Mouse (Mus musculus) granulocyte monocyte progenitor cell, adult 5-6 weeks (primary cell): ENCODE data around the gene Srp68. TPM values are rescaled to one million over a fixed set of nuclear protein-coding genes. Genes with fewer than 3 reads are reported as not detected.
A peak's percentile ranks its signal among the peaks of the same experiment; 100 is the strongest.

Experiments used
- ATAC-seq: replicated peaks from 2 replicates; pipeline ENCODE4 v1.8.0; 2016; ENCODE audit warnings: mild to moderate bottlenecking, moderate TSS enrichment, inconsistent platforms; ENCODE audit not compliant: poor library complexity, severe bottlenecking
- total RNA-seq, 2 experiments: library from RNA; stranded (forward) in 1 of 2; stranded (reverse) in 1 of 2; fragments of 200-712, 200-1000 nt in 1 of 2; fragments of >200 nt in 1 of 2; fragmentation: Nextera tagmentation in 1 of 2; gene quantifications; 2 replicates each; pipeline ENCODE4 v1.2.3; 2014 to 2017

Srp68 gene
- total RNA-seq, 2 experiments from 2014 or later, result 75.2 to 123 TPM

DNA sequence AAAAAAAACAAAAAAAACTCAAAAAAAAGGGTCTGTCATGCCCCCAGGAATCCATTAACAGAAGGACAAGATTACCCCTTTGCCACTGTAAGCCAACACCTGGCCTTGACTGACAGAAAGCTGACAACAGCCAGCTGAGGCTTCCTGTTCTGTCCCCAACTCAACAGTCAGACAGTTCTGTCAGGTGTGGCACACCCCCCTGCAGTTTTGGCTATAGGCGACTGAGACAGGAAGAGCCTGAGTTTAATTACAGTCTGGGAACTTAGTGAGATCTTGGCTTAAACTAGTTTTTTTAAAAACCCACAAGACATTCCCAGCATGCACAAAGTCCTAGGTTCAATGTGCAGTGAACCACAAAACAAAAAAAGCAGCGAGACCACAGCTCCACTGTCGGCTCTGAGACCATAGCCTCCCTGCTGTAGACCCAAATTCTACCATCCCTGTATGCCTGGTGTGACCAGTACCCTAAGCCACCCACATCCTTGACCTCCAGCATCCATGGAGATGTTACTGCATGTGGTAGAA is 20.9 kb downstream of the Srp68 start:
- ATAC-seq, result no peak

- no peak for ATAC-seq
Observed at GRCm38 (mm10) chr11:116250898-116251297, 23.1 kb downstream of the Srp68 start.

- ATAC-seq, result peak; percentile 38; the same call in 1 of the 2 replicates
Observed at GRCm38 (mm10) chr11:116247502-116248222, 26.4 kb downstream of the Srp68 start.

GRCm38 (mm10) chr11:116245616-116246015 is 28.4 kb downstream of the Srp68 start:
- ATAC-seq, result no peak

- ATAC-seq, result no peak
Observed at GRCm38 (mm10) chr11:116244580-116244979, 29.4 kb downstream of the Srp68 start.

GRCm38 (mm10) chr11:116241744-116242235 is 32.2 kb downstream of the Srp68 start:
- no peak for ATAC-seq

- no peak for ATAC-seq
Observed at GRCm38 (mm10) chr11:116239797-116240196, 34.2 kb downstream of the Srp68 start.

DNA sequence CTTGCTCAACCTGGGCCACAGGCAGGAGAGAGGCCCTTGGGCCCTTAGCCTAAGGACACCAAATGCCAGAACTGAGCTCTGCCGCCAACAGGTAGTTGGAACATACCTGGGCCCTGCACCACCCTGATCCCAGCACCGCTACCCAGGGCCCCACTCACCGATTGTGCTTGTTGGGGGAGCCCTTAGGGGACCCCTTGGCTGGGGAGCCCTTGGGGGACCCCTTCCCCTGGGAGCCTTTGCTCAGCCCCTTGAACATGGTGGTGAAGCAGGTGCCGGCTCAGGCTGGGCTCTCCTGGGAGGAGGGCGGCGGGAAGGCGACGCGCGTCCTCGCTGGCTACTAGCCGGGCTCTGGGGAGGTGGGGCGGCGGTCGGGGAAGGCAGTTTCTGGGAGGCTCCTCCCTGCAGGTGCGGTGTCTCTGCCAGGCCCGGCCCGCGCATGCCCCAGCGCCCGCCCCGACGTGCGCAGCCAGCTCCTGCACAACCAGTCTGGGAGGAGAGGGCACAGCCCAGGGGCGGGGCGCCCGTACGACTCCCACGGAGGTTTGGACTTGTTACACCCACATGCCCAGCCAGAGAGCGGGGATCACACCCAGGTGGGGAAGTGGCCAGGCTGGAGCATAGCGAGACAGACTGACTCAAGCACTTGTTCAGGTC is 36.1 kb downstream of the Srp68 start, which contains the start of gene Evpl:
Gene Evpl (minus strand): TSS at position 336 of the 654 bp plus-strand sequence.
- ATAC-seq, result peak; percentile 86

- ATAC-seq, result no peak
Observed at GRCm38 (mm10) chr11:116234901-116235300, 39.1 kb downstream of the Srp68 start.

DNA sequence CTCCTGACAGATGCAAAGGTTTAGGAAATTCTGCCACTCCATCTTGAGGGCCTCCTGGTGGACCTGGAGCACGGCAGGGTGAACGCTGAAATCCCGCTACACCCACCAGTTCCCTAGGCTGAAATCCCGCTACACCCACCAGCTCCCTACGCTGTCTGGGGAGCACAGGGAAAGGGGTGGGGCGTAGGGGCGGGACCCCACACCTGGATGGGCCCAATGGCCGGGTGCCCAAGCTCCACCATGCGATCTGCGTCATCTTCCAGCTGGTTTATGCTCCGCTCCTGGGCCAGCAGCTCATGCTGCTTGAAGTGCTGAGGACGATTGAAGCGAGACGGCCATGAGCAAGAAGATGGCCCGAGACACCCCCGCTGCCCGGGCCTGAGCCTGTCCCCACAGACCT is 41.6 kb downstream of the Srp68 start:
- ATAC-seq, result no peak

- no peak for ATAC-seq
Observed at GRCm38 (mm10) chr11:116228699-116229098, 45.3 kb downstream of the Srp68 start.

DNA sequence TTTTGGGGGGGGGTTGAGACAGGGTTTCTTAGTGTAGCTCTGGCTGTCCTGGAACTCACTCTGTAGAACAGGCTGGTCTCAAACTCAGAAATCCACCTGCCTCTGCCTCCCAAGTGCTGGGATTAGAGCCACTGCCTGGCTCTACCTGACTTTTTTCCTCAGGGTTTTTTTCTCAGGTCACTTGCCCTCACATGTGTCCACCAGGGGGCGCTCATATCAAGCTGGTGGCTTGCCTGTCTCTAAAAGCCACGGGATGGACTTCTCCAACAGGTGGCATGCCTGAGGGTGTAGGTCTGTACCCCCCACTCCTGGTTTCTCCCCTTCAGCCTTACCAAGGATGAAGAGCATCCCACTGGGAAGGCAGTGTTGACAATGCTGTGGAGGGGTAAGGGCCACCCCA is 47.6 kb downstream of the Srp68 start:
- ATAC-seq, result peak; percentile 58

- ATAC-seq, result no peak
Observed at GRCm38 (mm10) chr11:116222740-116223059, 51.3 kb downstream of the Srp68 start.

GRCm38 (mm10) chr11:116221931-116222739 is 51.9 kb downstream of the Srp68 start:
- no peak for ATAC-seq

DNA sequence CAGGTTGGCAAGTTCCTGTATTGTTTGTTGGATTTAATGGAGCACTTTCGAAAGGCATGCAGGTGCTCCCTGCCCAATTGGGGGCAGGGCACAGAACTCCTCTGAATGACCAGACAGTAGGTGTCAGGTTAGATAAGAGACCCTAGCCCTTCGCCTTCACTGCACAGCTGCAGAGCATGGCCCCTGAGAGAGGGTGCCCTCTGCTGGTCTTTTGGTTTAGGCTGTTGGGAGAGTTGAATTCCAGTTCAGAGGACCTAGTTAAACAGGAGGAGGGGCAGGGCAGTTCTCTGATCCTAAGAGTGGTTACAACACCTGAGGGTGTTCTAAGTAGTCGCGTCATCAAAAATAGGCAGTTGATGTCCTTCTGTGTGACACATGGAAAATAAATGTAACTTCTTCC is 54.1 kb downstream of the Srp68 start:
- peak; percentile 48 for ATAC-seq

DNA sequence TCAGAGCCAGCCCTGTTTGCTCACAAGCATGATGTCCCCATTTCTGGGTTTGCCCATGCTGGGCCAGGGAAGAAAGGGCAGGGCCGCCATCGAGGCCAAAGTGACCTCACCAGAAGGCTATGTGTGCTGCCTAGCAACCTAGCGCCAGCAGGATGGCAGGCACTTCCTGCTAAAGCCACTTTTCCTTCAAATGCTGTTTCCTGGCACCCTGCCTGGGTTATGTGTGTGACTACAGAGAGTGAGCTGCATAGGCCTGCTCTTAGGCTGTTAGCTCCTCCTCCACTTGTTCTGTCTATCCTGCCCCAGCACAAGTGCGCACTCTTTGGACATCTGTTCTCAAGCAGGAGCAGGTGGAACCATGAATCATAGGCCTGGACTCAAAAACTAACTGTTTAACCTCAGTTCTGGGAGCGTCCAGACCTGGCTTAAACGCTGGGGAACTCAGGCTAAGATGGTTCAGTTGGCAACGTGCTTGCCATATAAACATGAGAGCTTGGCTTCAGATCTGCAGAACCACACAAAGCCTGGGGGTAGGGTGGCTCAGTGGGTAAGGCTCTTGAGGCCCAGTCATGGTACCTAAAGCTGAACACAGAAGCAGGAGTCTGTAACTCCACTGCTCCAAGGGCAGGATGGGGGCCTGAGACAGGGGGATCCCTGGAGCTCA is 55.1 kb downstream of the Srp68 start:
- ATAC-seq, result peak; percentile 47

- no peak for ATAC-seq
Observed at GRCm38 (mm10) chr11:116218263-116218662, 55.8 kb downstream of the Srp68 start.

DNA sequence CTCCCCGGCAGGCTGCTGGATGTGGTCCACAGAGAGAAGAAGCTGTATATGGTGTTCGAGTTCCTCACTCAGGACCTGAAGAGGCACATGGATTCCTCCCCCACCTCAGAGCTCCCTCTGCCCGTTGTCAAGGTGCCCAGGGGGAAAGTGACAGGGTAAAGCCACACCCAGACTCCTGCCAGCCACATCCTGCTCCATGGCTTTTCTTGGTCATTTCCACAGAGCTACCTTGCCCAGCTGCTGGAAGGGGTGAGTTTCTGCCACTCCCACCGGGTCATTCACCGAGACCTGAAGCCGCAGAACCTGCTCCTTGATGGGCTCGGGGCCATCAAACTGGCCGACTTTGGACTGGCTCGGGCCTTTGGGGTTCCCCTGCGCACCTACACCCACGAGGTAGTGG is 57.5 kb downstream of the Srp68 start:
- ATAC-seq, result no peak

DNA sequence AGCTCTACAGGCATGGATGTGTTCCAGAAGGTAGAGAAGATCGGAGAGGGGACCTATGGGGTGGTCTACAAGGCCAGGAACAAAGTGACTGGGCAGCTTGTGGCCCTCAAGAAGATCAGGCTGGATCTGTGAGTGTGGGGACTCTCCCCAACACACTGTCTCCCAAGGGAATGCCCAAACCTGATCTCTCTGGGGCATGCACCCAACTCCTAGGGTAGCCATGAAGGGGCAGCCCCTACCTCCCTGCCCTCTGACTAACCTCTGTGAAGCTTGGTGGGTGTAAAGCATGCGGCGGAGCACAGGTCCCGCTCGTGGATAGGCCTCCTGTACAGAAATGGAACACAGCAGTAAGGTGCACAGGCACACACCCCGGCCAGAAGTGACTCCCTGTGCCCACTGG is 58.0 kb downstream of the Srp68 start:
- no peak for ATAC-seq

- no peak for ATAC-seq
Observed at GRCm38 (mm10) chr11:116215181-116215580, 58.8 kb downstream of the Srp68 start.
